Mouse (Mus musculus): ENCODE measurements around the gene Pithd1.

DNA sequence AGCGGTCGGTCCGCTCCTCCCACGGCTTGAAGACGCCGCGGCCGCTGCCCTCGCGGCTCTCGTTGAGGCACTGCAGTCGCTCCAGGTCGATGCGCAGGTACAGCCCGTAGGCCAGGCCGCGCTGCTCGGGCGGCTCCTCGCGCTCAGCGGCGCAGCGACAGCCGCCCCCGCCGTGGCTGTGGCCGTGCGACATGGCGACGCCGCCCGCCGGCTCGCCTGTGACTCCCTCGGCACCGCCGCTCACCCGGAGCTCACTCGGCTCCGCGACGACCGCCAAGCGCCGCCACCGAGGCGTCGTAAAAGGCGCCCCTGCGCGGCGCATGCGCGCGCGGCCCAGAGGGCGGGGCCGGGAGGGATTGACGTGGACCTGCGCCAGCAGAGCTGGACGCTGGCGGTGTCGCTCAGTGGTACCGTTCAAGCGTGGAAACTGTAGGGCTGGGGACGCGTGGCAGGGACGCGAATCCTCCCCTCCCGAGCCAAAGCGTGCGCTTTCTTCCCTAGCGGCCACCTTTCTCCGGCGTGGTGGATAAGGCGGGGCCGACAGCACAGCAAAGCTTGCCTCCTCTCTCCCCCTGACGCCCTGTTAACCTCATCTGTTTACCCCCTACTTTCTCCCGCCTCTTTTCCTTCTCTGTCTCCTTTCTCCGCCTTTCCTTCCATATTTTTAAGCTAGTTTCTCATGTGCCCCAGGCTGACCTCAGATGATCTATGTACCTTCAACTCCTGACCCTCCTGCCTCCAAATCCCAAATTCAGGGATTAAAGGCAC, at the start of gene Pithd1:
- no peak for TF ChIP-seq EP300 (IDR thresholded peaks at IDR 0.05)
- TF ChIP-seq CTCF (IDR thresholded peaks at IDR 0.05) = peak; percentile 61

All from lung, postnatal 0 days (tissue).